Mouse (Mus musculus): ENCODE results near the gene Fras1. TPM values are rescaled to one million over a fixed set of nuclear protein-coding genes. Genes with fewer than 3 reads are reported as not detected.

Gene Fras1
- total RNA-seq, 2 experiments from 2014 or later = 20.2 to 20.8 TPM

DNA sequence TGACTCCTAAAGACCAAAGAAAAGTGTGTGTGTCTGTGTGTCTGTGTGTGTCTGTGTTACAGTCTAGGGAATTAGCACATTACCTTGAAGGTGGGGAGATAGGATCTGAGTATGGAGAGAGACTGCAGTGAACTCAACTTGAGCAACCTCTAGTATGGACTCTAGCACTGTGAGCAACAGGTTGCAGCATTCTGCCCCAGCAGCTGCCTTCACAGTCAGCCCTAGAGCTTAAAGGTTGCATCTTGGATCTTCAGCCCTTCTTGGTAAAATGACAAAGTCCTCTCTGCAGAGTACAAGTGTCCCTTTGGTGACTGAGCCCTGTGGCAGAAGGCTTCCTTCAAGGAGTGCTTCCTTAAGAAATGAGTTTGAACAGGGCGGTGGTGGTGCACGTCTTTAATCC, 88.4 kb downstream of the Fras1 start:
- intact Hi-C loops (cut with DNase I) = no loop called here
- no peak for DNase-seq (ENCODE audit: low spot score in 2 of 2)

DNA sequence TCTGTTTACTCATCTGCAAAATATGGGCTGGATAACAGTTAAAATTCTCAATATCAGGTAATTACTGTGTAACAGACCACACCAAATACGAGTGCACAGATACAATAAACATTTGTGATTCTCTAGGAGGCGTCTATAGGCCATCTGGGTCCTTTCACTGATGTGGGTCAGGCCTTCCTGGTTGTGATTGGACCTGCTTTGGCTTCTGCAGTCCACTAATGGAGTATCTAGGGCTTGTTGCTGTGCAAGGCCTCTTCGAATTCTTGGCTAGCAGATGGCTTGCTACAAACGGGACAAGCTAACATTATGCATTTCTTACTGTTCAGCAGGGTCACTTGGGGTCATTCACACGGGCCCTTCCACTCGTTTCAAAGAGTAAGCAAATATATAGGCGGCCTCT, 92.7 kb downstream of the Fras1 start:
- no peak for DNase-seq (ENCODE audit: low spot score in 2 of 2)
- intact Hi-C loops (cut with DNase I) = no loop called here

DNA sequence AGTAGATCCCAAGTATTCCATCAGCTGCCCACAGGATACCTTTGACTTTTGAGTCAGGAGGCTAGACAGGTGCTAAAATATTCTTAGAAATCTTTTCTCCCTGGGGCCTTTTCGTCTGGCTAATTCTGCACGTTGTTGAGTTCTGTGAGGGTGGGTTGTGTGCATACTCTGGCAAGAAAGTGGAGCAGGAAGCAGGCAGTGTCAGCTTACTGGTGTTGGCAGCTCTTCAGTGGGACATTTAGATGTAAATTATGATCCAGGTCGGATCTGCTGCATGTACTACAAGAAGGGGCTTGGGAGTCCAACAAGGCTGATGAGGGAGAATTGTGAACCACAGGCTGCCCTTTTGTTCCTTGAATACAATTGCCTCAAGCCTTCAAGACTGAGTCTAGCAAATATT, 98.2 kb downstream of the Fras1 start:
- intact Hi-C loops (cut with DNase I) = no loop called here
- no peak for DNase-seq (ENCODE audit: low spot score in 2 of 2)

DNA sequence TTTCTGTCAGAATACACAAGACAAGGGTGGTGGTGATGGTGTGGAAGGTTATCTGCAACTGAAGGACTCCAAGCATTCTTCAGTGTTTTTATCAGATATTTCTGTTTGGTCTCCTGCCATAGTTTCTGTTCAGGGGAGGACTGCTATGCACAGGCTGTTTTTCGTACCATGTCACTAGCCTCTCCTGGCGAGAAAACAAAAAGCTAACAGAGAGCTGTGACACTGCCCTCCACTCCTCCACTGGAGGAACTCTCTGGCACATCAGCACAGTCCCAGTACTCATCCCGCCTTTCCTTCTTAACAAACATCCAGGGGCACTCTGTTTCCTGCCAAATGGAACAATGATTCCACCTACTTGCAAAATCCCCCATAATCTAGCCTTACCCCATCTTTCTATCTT, 101.7 kb downstream of the Fras1 start:
- intact Hi-C loops (cut with DNase I) = no loop called here

DNA sequence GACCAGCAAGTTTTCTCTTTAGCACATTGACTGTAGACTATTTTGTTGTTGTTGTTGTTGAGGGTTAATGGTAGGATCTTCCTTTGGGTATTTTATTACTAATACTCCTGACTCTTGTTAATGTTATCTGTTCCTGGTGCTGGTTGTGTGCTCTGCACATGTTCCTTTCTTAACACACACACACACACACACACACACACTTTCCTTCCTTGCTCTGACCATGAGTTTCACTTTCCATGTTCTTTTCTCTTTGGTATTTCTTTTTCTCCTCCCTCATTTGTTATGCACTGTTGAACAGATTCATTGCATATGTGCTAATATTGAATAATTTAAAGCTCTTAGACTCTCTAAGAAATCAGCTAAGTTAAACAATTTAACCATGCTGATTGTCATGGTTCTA, 105.2 kb downstream of the Fras1 start:
- intact Hi-C loops (cut with DNase I) = no loop called here
- no peak for DNase-seq (ENCODE audit: low spot score in 2 of 2)

More for the DNA sequence above, 101.7 kb downstream of the Fras1 start:
- DNase-seq (ENCODE audit: low spot score in 2 of 2) = no peak

DNA sequence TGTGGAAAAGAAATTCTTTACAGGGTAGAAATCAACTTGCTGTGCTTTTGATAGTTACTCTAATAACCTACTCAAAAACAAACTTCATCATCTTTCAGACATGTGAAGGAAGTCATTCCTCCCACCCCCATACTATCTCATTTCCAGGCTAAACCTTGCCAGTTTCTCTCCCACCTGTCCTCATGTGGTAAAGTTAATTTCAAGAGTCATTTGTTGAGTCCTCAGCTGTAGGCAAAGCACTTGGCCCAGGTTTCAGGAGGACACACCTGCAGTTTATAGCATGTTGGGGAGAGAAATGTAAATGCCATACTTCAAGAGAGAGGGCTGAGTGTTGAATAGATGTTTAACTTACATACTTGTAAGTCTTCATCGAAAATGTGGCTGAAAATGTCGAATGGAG, 107.4 kb downstream of the Fras1 start:
- no peak for DNase-seq (ENCODE audit: low spot score in 2 of 2)

DNA sequence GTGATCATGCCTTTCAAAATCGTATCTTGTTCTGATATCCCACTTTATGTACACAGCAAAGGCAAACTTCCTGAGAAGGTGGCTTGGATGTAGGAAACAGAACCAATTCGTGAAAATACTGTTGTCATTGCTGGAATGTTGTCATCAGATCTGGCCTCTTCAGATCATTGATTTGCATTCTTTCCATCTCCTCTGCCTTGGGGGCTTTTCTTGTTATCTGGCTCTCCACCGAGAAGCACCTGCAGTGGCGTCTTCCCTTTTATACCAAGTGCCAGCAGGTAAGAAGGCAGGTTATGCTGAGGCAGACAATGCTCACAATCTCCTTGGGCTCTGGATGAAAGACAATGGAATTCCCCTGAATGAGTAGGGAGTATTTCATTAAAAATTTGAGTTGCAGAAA, 108.3 kb downstream of the Fras1 start:
- no peak for DNase-seq (ENCODE audit: low spot score in 2 of 2)
- intact Hi-C loops (cut with DNase I) = no loop called here

More for the DNA sequence above, 107.4 kb downstream of the Fras1 start:
- intact Hi-C loops (cut with DNase I) = no loop called here

DNA sequence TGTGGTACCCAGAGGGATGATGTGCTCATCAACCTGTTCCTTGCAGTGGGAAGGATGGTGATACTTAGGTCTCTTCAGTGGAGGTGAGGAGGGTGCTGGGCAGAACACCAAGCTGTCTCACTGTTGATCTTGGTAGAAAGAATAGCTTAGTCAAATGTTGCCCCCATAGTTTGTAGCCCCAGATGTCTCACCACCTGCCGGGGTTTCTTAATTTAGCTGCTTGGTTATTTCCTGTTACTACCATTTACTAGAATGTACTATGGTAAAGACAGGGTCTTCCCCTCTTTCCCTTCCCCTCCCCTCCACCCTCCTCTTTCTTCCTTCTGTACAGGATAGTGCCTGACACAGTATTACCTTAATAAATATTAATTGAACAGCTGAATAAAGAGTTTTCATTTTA, 118.7 kb downstream of the Fras1 start:
- no peak for DNase-seq (ENCODE audit: low spot score in 2 of 2)
- intact Hi-C loops (cut with DNase I) = no loop called here

DNA sequence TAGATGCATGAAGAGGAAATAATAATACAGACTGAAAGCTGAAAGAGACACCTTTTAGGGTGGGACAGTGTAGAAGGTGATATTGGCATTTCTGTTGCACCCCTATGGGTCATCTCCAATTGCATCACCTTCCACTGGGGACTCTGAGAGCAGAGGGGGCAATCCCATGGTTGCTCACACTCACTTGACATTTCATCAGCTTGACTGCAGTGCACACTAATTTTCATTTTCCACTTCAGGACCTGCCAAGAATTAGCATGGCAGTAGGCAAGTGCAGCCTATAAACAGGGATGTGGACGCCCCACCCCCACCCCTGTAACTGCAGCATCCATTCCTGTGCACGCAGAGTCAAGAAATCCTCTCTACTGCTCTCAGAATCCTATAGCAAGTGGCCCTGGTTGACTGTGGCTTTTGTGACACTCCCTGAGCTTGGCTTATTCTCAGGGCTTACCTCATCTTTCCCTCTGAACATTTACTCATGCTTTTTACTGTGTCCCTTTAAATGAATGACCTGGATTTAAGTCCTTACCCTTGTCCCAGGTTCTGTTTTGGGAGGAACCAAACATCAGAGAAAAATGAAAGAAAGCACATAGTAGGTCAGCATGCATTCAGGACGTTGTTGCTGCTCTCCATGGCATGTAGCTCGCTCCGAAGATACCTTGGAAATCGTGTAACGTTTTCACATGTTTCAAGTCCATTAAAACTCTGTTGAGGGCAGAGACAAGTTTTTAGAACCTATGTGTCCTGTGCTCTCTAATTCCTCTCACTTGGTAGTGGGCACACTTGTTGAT, 120.9 kb downstream of the Fras1 start:
- intact Hi-C loops (cut with DNase I) = no loop called here
- DNase-seq (ENCODE audit: low spot score in 2 of 2) = no peak

DNA sequence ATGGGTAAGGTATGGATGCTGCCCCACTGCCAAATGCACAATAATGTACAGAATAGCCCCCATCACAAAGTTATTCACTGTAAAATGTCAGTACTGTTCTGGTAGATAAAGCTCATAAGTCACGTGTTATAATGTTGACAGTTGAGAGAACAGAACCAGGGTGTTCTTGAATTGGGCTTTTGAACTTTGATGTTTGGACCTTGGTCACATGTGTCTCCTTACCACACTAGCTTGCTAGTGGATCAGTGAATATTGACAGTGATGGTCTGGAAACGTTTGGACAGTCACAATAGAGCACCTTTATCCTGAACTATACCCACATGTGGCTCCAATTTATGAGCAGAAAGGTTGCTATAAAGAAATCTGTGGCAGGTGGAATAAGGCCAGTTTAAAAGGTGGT, 124.3 kb downstream of the Fras1 start:
- DNase-seq (ENCODE audit: low spot score in 2 of 2) = no peak
- intact Hi-C loops (cut with DNase I) = no loop called here

DNA sequence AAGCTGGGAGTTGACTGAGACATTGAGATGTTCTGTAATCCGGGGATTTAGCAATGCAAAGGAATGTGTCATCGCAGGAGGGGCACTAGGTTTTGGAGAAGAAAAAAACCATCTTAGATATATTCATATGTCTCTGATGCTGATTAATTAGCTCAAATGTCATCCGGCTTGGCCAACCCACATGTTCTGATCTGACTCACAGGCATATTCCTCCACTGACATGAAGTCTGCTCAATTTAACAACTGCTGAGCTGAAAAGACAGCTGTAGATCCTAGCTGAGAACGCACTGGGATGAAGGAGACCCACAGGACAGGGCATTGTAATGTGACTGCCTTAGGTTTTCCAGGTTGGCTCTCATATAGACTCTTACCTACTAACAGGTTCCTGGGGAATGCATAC, 128.0 kb downstream of the Fras1 start:
- peak in 1 of 2 experiments; percentile 9 for DNase-seq (ENCODE audit: low spot score in 2 of 2)

DNA sequence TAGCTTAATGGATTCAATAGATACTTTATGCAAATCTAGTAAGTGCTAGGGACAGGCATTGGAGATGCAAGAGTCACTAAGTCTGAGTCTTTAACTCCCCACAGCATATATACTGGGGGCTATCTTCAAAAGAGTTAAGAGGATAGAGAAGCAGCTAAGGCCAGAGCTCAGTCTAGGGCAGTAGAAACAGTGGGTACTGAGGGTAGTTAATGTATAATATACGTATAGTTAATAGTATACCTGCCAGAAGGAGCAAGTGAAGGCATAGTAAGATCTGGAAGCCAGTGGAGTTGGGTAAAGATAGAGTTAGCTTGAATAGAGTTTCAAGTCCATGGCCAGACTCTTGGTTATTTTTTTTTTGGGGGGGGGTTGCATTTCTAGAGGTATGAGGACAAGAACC, 128.6 kb downstream of the Fras1 start:
- intact Hi-C loops (cut with DNase I) = no loop called here
- DNase-seq (ENCODE audit: low spot score in 2 of 2) = no peak

More for the DNA sequence above, 128.0 kb downstream of the Fras1 start:
- intact Hi-C loops (cut with DNase I) = no loop called here

DNA sequence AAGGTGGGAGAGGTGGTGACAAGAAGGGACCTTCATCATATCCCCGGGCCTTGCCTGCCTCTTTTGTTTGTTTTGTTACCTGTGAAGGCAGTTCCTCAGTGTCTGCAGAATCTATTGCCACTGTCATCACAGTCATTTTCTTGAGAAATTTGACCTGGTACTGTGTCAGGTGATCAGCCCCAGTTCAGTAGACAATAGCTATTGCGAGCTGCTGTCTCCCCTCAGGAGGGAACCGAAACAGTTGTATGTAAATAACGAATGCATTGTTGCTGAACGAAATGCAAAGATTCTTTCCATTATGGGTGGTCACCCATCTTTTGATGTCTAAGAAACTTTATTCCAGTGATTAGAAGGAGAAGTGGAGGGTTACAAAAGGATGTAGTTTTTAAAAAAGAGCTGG, 137.2 kb downstream of the Fras1 start:
- DNase-seq (ENCODE audit: low spot score in 2 of 2) = no peak
- intact Hi-C loops (cut with DNase I) = no loop called here

DNA sequence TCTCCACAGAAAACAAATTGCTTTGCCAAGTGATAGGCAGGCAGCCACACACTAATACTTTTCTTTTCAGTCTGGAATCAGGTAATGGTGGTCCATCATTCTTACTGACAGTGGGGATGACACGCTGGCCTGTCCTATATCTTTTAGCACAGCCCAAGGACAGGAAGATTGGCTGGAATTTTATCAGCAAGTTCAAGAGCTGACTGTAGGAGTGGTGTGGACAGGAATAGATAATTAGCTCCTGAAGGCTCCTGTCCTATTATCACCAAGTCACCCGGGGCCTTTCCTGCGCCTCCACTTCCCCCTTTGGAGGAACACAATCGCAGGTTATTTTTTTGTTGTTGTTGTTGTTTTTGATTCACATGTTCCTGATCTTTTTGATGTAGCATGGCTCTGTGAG, 139.6 kb downstream of the Fras1 start:
- no peak for DNase-seq (ENCODE audit: low spot score in 2 of 2)
- intact Hi-C loops (cut with DNase I) = no loop called here

DNA sequence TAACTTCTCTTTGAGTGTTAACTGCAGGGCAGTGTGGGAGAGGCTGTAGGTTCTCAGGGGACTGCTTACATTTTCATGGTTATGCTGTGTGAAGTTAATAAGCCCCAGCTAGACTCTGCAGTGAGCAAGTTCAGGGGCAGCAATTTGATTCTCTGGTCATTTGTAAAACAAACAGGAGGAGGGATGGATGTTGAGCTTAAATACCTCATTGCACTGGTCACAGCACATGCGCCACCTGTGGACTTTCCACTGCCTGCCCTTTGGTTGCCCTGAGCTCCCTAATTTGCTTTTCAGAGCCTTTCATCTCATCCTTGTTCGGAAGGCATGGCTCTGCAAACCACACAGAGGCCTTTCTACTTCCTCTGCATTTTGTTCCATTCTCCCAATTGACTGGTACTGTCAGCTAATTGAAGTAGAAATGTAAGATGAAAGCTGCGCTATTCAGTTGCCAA, 142.1 kb downstream of the Fras1 start:
- intact Hi-C loops (cut with DNase I) = no loop called here
- DNase-seq (ENCODE audit: low spot score in 2 of 2) = no peak

DNA sequence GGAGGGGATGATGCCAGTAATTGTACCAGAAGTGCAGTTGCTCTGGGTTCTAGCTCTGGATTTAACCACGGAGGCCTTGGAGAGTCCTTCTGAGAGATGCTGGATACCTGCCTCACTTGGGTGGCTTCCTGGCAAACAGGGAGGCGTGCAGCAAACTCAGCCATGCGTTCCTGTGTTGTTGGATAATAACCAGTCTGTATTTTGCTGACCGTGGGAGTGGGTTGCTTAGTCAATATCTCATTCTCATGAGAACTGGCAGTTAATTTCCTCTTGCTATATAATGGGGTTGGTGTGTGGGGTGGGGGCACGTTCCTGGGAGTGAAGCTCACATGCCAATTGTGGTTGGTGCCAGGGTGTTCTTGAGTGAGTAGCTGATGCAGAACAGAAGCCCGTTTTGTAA, 142.6 kb downstream of the Fras1 start:
- no peak for DNase-seq (ENCODE audit: low spot score in 2 of 2)
- intact Hi-C loops (cut with DNase I) = no loop called here

DNA sequence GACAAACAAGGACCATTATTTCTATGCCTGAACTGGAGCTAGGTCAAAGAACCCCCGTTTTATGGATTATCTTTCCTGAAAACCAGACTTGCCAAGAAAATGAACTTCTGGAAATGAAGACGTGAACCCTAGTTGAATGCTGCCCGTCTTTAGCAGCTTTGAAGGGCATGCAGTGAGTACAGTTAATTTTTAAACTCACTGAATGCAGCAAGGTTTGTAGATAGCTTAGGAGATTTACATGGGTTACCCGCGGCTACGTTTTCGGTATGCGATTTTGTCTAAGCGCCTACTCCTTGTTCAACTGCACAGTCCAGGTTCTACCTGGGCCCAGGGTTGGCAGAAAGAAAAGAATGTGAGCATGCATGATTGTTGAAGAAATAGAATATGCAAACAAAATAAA, 147.8 kb downstream of the Fras1 start:
- intact Hi-C loops (cut with DNase I) = no loop called here
- no peak for DNase-seq (ENCODE audit: low spot score in 2 of 2)

DNA sequence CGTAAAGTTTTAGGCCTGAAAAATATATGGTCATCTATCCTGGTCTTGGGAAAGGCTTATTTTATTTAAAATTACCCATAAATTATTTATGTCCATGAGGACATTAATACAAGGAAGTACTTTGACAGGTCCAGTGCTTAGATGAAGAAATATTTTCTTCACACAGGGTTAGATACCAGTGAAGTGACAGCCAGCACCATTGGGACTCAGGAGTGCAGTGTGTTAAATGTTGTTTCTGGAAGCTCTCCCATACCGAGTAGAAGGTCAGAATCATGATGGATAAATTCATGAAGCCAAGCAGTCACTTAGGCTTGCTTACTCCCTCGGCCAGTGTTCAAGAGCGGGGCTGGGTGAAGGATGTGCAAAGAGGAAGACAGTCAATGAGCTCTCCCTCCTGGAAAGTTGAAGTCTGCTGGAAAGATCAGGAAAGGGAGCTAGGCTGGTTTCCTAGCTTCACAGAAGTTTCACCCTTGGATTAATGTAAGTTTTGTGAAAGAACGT, 149.2 kb downstream of the Fras1 start:
- intact Hi-C loops (cut with DNase I) = no loop called here
- no peak for DNase-seq (ENCODE audit: low spot score in 2 of 2)

DNA sequence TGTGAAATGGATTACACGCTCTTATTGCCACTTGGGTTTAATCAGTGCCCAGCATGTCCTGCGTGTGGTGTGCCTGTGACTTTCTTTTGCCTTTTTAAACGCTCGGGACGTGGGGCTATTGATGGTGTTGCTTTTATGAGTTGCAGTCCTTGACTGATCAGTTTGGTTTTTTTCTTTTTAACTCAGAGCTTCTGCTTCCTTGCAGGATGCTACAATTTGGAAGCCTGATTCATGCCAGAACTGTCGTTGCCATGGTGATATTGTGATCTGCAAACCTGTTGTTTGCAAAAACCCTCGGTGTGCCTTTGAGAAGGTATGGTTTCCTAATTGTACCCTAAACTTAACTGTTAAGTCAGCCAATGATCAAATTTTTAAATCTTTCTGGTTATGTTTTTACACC, 154.5 kb downstream of the Fras1 start:
- DNase-seq (ENCODE audit: low spot score in 2 of 2) = peak; percentile 13 to 21
- intact Hi-C loops (cut with DNase I) = no loop called here

DNA sequence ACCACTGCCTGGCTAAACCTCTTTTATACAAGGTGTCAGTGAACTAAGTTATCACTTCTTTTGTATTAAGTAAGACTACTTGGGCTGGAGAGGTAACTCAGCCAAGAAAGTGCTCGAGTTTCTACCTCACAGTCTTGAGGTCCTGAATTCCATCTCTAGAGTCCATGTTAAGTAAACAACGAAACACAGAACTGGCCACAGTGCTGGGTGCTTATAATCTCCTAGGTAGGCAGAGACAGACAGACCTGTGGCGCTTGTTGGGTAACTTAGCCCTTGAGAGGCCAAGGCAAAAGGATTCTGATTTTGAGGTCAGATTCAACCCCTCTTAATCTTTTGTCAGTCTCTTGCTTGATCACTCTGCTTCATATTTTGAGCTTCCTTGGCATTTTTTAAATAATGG, 156.8 kb downstream of the Fras1 start:
- intact Hi-C loops (cut with DNase I) = no loop called here
- no peak for DNase-seq (ENCODE audit: low spot score in 2 of 2)

DNA sequence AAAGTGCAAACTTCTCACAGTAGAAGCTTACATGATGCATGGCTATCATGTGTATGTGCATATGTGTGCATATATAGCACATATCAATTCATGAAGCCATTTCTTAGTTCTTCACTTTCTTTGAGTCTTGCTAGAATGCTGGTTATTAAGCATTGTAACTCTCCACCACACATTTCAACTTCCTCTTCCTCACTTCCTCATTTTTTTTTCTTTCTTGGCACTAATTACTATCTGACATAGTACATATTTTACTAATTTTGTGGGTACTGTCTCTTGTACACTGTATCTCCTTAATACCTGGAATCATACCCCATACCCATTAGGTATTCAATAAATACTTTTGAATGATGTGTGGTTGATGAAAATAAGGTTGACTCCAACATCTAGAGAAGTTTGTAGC, 158.2 kb downstream of the Fras1 start:
- no peak for DNase-seq (ENCODE audit: low spot score in 2 of 2)
- intact Hi-C loops (cut with DNase I) = no loop called here

DNA sequence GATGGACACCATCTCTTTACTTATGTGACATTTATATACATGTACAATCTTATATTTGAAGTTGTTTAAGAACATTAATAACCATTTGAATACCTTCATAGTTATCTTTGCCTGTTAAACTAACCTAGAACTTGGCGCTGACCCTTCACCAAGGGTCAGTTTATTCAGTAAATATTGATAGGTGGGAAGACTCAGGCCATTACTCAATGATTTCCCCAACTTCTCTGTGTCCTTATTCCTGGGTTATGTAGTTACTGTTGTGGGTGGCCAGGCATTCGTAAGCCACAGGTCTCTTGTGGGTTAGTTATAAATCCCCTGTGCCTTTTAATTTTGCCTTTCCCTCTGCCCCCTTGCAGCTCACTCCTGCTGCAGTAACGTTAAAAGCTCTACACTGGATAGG, 162.8 kb downstream of the Fras1 start:
- DNase-seq (ENCODE audit: low spot score in 2 of 2) = no peak
- intact Hi-C loops (cut with DNase I) = no loop called here
